Mouse (Mus musculus): ENCODE measurements around the gene Cpeb3.

DNA sequence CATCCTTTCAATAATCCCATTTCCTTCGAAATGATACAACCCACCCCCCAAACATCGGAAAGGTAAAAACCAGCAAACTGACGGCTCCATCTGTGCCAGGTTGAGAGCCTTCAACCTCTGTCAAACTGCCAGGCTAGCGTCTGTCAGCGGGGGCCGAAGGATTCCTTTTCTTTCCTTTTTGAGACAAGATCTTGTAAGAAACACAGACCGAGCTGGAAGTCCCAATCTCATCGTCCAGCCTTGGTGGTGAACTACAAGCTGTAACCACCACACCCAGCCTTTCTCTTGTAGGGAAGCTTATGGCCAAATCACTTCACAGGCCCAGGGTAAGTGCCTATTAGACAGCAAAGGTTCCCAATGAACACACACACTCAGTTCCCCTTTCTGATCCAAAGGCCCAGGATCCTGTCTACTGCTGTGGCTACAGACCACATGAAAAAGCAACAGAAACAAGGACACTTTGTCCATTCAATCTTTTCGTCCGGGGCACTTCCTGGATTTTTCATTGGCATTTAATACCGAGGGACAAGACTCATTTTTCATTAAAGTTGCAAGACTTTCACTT is 35.8 kb downstream of the Cpeb3 start:
- TF ChIP-seq GATA1 (IDR thresholded peaks at IDR 0.05; ENCODE audit: low read length) (no peak), TAL1 (IDR thresholded peaks at IDR 0.05; ENCODE audit: low read length) (no peak)
